In the genomic region with DNA sequence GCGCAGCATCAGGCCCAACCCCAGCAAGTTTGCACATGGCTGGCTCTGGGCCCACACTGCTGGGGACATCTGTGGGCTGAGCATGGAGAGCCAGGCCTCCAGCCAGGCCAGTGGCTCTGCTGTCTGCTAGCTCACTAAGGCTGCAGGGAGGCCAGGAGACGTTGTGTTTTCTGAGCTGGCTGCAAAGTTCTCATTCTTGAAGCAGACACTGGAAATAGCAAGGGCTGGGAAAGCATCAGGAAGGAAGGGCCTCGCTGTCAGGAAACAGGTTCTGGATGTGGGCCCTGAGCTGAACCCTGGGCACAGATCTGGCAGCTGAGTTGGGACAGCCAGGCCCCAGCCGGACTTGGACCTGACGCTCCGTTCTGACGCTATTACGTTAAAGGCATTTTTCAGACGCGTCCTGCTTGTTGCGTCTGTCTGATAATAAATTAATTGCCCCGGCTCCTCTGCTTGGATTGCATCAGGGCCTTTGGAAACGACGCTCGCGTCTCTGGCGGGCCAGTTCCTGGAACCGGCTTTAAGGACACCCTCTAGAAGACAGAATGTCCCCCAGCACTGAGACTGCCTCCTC, we compare ENCODE assay signal across 10 mouse cellular contexts. TPM values are rescaled to one million over a fixed set of nuclear protein-coding genes. Genes with fewer than 3 reads are reported as not detected.
DNase-seq lines count a peak whose midpoint lies in the region; ATAC-seq and TF ChIP-seq lines count a peak whose summit lies in the region.
"Had no signal": no experiment of that assay in that cellular context is flagged by ENCODE, and none has a peak within 500 bp of the region (broad histone marks: within the 10 kb centered on the region; RNA-seq: fewer than 3 reads in every experiment).

No protein-coding gene starts in this region.

- WGBS in forebrain, postnatal 0 days = 73% methylated on average over 18 of the region's 18 CpGs
- 82% methylated on average over 18 of the region's 18 CpGs for WGBS in forebrain, embryonic 13.5 days
- 39% methylated on average over 18 of the region's 18 CpGs for WGBS in heart, postnatal 0 days
- WGBS in limb, embryonic 13.5 days = 59% methylated on average over 18 of the region's 18 CpGs
- 78% methylated on average over 18 of the region's 18 CpGs for WGBS in midbrain, embryonic 15.5 days

- no peaks in the 10 kb centered on the region for H3K4me1 ChIP-seq in forebrain, postnatal 0 days (ENCODE audit: insufficient read depth)
- H3K4me1 ChIP-seq in forebrain, embryonic 13.5 days = no peaks in the 10 kb centered on the region
- peaks cover 9% of the 10 kb centered on the region; the same call in 1 of the 2 replicates for H3K4me1 ChIP-seq in brown adipose tissue, adult 24 weeks (ENCODE audit: control insufficient read depth, insufficient read depth, insufficient read length, low read length)
- H3K4me1 ChIP-seq in heart, postnatal 0 days (ENCODE audit: control insufficient read depth, insufficient read depth) = peaks cover 27% of the 10 kb centered on the region; the same call in 1 of the 2 replicates
- H3K4me1 ChIP-seq in limb, embryonic 13.5 days = peaks cover 49% of the 10 kb centered on the region
- H3K4me1 ChIP-seq in midbrain, embryonic 15.5 days = no peaks in the 10 kb centered on the region

- H3K9ac ChIP-seq in forebrain, postnatal 0 days = no peak overlapping the region
- H3K9ac ChIP-seq in forebrain, embryonic 13.5 days = no peak overlapping the region
- H3K9ac ChIP-seq in heart, postnatal 0 days (replicated peaks; ENCODE audit: low read depth, low read length) = no peak overlapping the region
- H3K9ac ChIP-seq in limb, embryonic 13.5 days = no peak overlapping the region
- H3K9ac ChIP-seq in midbrain, embryonic 15.5 days = no peak overlapping the region
- H3K9ac ChIP-seq: liver, embryonic 13.5 days had no signal

- ATAC-seq in forebrain, postnatal 0 days = peak; percentile 45; the same call in 1 of the 2 replicates
- ATAC-seq in forebrain, embryonic 13.5 days = no peak
- peak; percentile 73 for ATAC-seq in heart, postnatal 0 days (ENCODE audit: insufficient read depth, low read depth)
- no peak for ATAC-seq in limb, embryonic 13.5 days (ENCODE audit: low FRiP score, low read depth)
- no peak for ATAC-seq in midbrain, embryonic 15.5 days (replicated peaks)

- no peak overlapping the region for H3K4me3 ChIP-seq in forebrain, postnatal 0 days (ENCODE audit: low read depth, low read length)
- H3K4me3 ChIP-seq in forebrain, embryonic 13.5 days = no peak overlapping the region
- no peak overlapping the region for H3K4me3 ChIP-seq in brown adipose tissue, adult 24 weeks (ENCODE audit: insufficient read depth, low read depth, low read length)
- no peak overlapping the region for H3K4me3 ChIP-seq in heart, postnatal 0 days (ENCODE audit: low read depth, low read length)
- no peak overlapping the region for H3K4me3 ChIP-seq in limb, embryonic 13.5 days
- no peak overlapping the region for H3K4me3 ChIP-seq in midbrain, embryonic 15.5 days
- H3K4me3 ChIP-seq: liver, embryonic 13.5 days had no signal

- 0 out of 2 replicates have a peak, but pooled peaks have one; percentile 59 for TF ChIP-seq EP300 in heart, postnatal 0 days (IDR thresholded peaks at IDR 0.05; ENCODE audit: low read depth)

- H3K9me3 ChIP-seq in forebrain, postnatal 0 days (ENCODE audit: low read length) = no peaks in the 10 kb centered on the region
- H3K9me3 ChIP-seq in forebrain, embryonic 13.5 days (replicated peaks) = no peaks in the 10 kb centered on the region
- no peaks in the 10 kb centered on the region for H3K9me3 ChIP-seq in heart, postnatal 0 days (replicated peaks; ENCODE audit: control insufficient read depth, low read length)
- H3K9me3 ChIP-seq in limb, embryonic 13.5 days = no peaks in the 10 kb centered on the region
- H3K9me3 ChIP-seq in midbrain, embryonic 15.5 days = no peaks in the 10 kb centered on the region
- H3K9me3 ChIP-seq: liver, embryonic 13.5 days had no signal

- no peak overlapping the region for H3K4me2 ChIP-seq in forebrain, postnatal 0 days (ENCODE audit: low read depth)
- no peak overlapping the region for H3K4me2 ChIP-seq in forebrain, embryonic 13.5 days
- H3K4me2 ChIP-seq in heart, postnatal 0 days (ENCODE audit: low read depth, low read length) = no peak overlapping the region
- no peak overlapping the region for H3K4me2 ChIP-seq in limb, embryonic 13.5 days (replicated peaks)
- no peak overlapping the region for H3K4me2 ChIP-seq in midbrain, embryonic 15.5 days
- H3K4me2 ChIP-seq: liver, embryonic 13.5 days had no signal

- no peak for TF ChIP-seq CTCF in forebrain, postnatal 0 days (IDR thresholded peaks at IDR 0.05; ENCODE audit: low read depth)
- TF ChIP-seq CTCF in heart, postnatal 0 days (IDR thresholded peaks at IDR 0.05; ENCODE audit: low read depth) = no peak

- H3K27ac ChIP-seq in forebrain, postnatal 0 days (ENCODE audit: low read depth, low read length) = no peak overlapping the region
- H3K27ac ChIP-seq in forebrain, embryonic 13.5 days = no peak overlapping the region
- peak overlapping the region; percentile 39; the same call in 1 of the 2 replicates for H3K27ac ChIP-seq in brown adipose tissue, adult 24 weeks (replicated peaks; ENCODE audit: low read depth, low read length)
- peak overlapping the region; percentile 60 for H3K27ac ChIP-seq in heart, postnatal 0 days (ENCODE audit: low read depth)
- peak overlapping the region; percentile 49; the same call in 1 of the 2 replicates for H3K27ac ChIP-seq in limb, embryonic 13.5 days
- H3K27ac ChIP-seq in midbrain, embryonic 15.5 days = no peak overlapping the region
- H3K27ac ChIP-seq: liver, embryonic 13.5 days had no signal

- H3K27me3 ChIP-seq in forebrain, postnatal 0 days (ENCODE audit: insufficient read depth, low read length) = no peaks in the 10 kb centered on the region
- no peaks in the 10 kb centered on the region for H3K27me3 ChIP-seq in forebrain, embryonic 13.5 days
- no peaks in the 10 kb centered on the region for H3K27me3 ChIP-seq in heart, postnatal 0 days (ENCODE audit: control insufficient read depth, insufficient read depth, low read length)
- peaks cover 3% of the 10 kb centered on the region; the same call in 1 of the 2 replicates for H3K27me3 ChIP-seq in limb, embryonic 13.5 days
- no peaks in the 10 kb centered on the region for H3K27me3 ChIP-seq in midbrain, embryonic 15.5 days (replicated peaks)
- H3K27me3 ChIP-seq: liver, embryonic 13.5 days had no signal

- H3K36me3 ChIP-seq in forebrain, postnatal 0 days (ENCODE audit: insufficient read depth) = no peaks in the 10 kb centered on the region
- H3K36me3 ChIP-seq in forebrain, embryonic 13.5 days (ENCODE audit: poor library complexity, severe bottlenecking) = no peaks in the 10 kb centered on the region
- no peaks in the 10 kb centered on the region for H3K36me3 ChIP-seq in heart, postnatal 0 days (replicated peaks; ENCODE audit: control insufficient read depth, insufficient read depth, low read length)
- H3K36me3 ChIP-seq in limb, embryonic 13.5 days = no peaks in the 10 kb centered on the region
- no peaks in the 10 kb centered on the region for H3K36me3 ChIP-seq in midbrain, embryonic 15.5 days (replicated peaks)
- H3K36me3 ChIP-seq: liver, embryonic 13.5 days had no signal

- no peak for DNase-seq in forebrain, postnatal 0 days
- peak; percentile 66 for DNase-seq in heart, postnatal 0 days (ENCODE audit: low spot score)
- DNase-seq in urinary bladder, postnatal 36 days (ENCODE audit: low spot score in 2 of 2) = peak; percentile 11 to 75
- no peak for DNase-seq in right cerebral cortex, postnatal 14 days
- DNase-seq: liver, embryonic 13.5 days had no signal

RNA-seq across cellular contexts. Expression of a gene that starts 9.0 kb away (rescaled TPM):
- 24.5 and 32.9 TPM in 2 replicates for total RNA-seq in forebrain, postnatal 0 days (2014; rRNA removed)
- 12.7 and 14.8 TPM in 2 replicates for polyA plus RNA-seq in forebrain, postnatal 0 days (2015; fragmentation: Nextera tagmentation; extraction: Ambion mirVana)
- polyA plus RNA-seq in forebrain, embryonic 13.5 days (2015; fragmentation: Nextera tagmentation; extraction: Ambion mirVana) = 5.7 and 7.6 TPM in 2 replicates
- polyA plus RNA-seq in brown adipose tissue, adult 24 weeks (2012; ENCODE audit: insufficient read depth, insufficient read length, missing spikeins) = not detected in 2 replicates
- total RNA-seq in heart, postnatal 0 days (2014; rRNA removed; ENCODE audit: low replicate concordance) = 17.7 and 21.9 TPM in 2 replicates
- polyA plus RNA-seq in heart, postnatal 0 days (2015; fragmentation: Nextera tagmentation; extraction: Ambion mirVana) = 7.2 and 7.7 TPM in 2 replicates
- 13.3 and 13.8 TPM in 2 replicates for polyA plus RNA-seq in limb, embryonic 13.5 days (2015; fragmentation: Nextera tagmentation; extraction: Ambion mirVana)
- polyA plus RNA-seq in midbrain, embryonic 15.5 days (2015; fragmentation: Nextera tagmentation; extraction: Ambion mirVana) = 9.7 and 10.1 TPM in 2 replicates

RNA-seq across cellular contexts. Expression of a gene that starts 16.2 kb away (rescaled TPM):
- not detected in 2 replicates for total RNA-seq in forebrain, postnatal 0 days (2014; rRNA removed)
- polyA plus RNA-seq in forebrain, postnatal 0 days (2015; fragmentation: Nextera tagmentation; extraction: Ambion mirVana) = 0.12 and 0.15 TPM in 2 replicates
- not detected in 2 replicates for polyA plus RNA-seq in forebrain, embryonic 13.5 days (2015; fragmentation: Nextera tagmentation; extraction: Ambion mirVana)
- polyA plus RNA-seq in brown adipose tissue, adult 24 weeks (2012; ENCODE audit: insufficient read depth, insufficient read length, missing spikeins) = not detected in 2 replicates
- not detected in 2 replicates for total RNA-seq in heart, postnatal 0 days (2014; rRNA removed; ENCODE audit: low replicate concordance)
- polyA plus RNA-seq in heart, postnatal 0 days (2015; fragmentation: Nextera tagmentation; extraction: Ambion mirVana) = 0.08 and 0.10 TPM in 2 replicates
- polyA plus RNA-seq in limb, embryonic 13.5 days (2015; fragmentation: Nextera tagmentation; extraction: Ambion mirVana) = 43.3 and 49.0 TPM in 2 replicates
- polyA plus RNA-seq in midbrain, embryonic 15.5 days (2015; fragmentation: Nextera tagmentation; extraction: Ambion mirVana) = 0.14 TPM in 2 replicates

RNA-seq across cellular contexts. Expression of a gene that starts 54.1 kb away (rescaled TPM):
- 7.5 and 7.8 TPM in 2 replicates for total RNA-seq in forebrain, postnatal 0 days (2014; rRNA removed)
- polyA plus RNA-seq in forebrain, postnatal 0 days (2015; fragmentation: Nextera tagmentation; extraction: Ambion mirVana) = 23.9 and 26.2 TPM in 2 replicates
- polyA plus RNA-seq in forebrain, embryonic 13.5 days (2015; fragmentation: Nextera tagmentation; extraction: Ambion mirVana) = 0.76 and 1.7 TPM in 2 replicates
- not detected in 2 replicates for polyA plus RNA-seq in brown adipose tissue, adult 24 weeks (2012; ENCODE audit: insufficient read depth, insufficient read length, missing spikeins)
- 0.23 and 0.93 TPM in 2 replicates for total RNA-seq in heart, postnatal 0 days (2014; rRNA removed; ENCODE audit: low replicate concordance)
- polyA plus RNA-seq in heart, postnatal 0 days (2015; fragmentation: Nextera tagmentation; extraction: Ambion mirVana) = 0.36 and 0.40 TPM in 2 replicates
- polyA plus RNA-seq in limb, embryonic 13.5 days (2015; fragmentation: Nextera tagmentation; extraction: Ambion mirVana) = 0.46 and 0.52 TPM in 2 replicates
- polyA plus RNA-seq in midbrain, embryonic 15.5 days (2015; fragmentation: Nextera tagmentation; extraction: Ambion mirVana) = 4.7 and 5.4 TPM in 2 replicates
- polyA plus RNA-seq: C2C12 had no signal

Comparison
In these comparisons a context has a peak if more than half of its experiments do, and no peak if none do; other contexts are left out.
1. ATAC-seq: peak in forebrain, postnatal 0 days (single experiment) and heart, postnatal 0 days (single experiment); none in forebrain, embryonic 13.5 days (single experiment), limb, embryonic 13.5 days (single experiment) and midbrain, embryonic 15.5 days (single experiment).
2. DNase-seq: peak in heart, postnatal 0 days (single experiment) and urinary bladder, postnatal 36 days (2 of 2); none in forebrain, postnatal 0 days (single experiment) and right cerebral cortex, postnatal 14 days (single experiment).
3. H3K27ac ChIP-seq: peak in brown adipose tissue, adult 24 weeks (single experiment), heart, postnatal 0 days (single experiment) and limb, embryonic 13.5 days (single experiment); none in forebrain, postnatal 0 days (single experiment), forebrain, embryonic 13.5 days (single experiment) and midbrain, embryonic 15.5 days (single experiment).
4. RNA of a gene that starts 16.2 kb away (polyA plus RNA-seq): 43.3 to 49.0 TPM in limb, embryonic 13.5 days; 0.14 TPM in midbrain, embryonic 15.5 days, 0.12 to 0.15 TPM in forebrain, postnatal 0 days, 0.08 to 0.10 TPM in heart, postnatal 0 days, not detected in forebrain, embryonic 13.5 days and not detected in brown adipose tissue, adult 24 weeks; every median in the first group is over 10 times any median in the second.